Mouse (Mus musculus) spleen, adult 2 months (tissue): Measurements from ENCODE around the gene Ano2.

Source experiments
- CTCF ChIP-seq: fragments of 200-500 bp; IDR thresholded peaks from 2 replicates; pipeline ENCODE4 v1.5.1; 2011; ENCODE audit warnings: mild to moderate bottlenecking, inconsistent platforms; ENCODE audit not compliant: insufficient read depth, insufficient read length, insufficient replicate concordance; ENCODE audit errors: extremely low read depth
- POLR2A ChIP-seq: fragments of 200-500 bp; IDR thresholded peaks from 2 replicates; pipeline ENCODE4 v1.6.1; 2011; ENCODE audit warnings: low read depth, low read length, inconsistent platforms

DNA sequence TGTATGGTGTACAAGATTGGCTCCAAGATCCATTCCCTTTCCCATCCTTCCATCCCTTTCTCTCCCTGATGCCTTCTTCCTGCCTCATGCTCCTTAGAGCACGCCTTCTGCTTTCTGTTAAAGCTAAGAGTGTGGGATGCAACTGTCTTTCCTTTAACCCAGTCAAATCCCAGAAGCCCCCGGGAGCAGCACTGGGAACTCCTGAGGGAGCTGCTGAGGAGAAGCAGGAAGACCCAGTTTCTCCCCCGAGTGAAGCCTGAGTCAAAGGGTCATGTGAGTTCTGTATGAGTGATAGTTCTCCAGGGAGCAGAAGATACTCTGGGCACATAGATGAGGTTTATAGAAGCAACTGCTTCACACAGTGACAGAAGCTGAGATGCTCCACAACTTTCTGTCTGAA, 367.5 kb downstream of the Ano2 start:
- TF ChIP-seq CTCF (no peak), POLR2A (no peak)
